Mouse (Mus musculus) retina, postnatal 1 day (tissue): ENCODE data around the gene Igsf10.
A peak's percentile ranks its signal among the peaks of the same experiment; 100 is the strongest.

Source experiments
- DNase-seq: peaks from one replicate; pipeline ENCODE4 v3.0.0-alpha.2; 2012

Gene Igsf10

GRCm38 (mm10) chr3:59290551-59290950 is 53.6 kb downstream of the Igsf10 start:
- DNase-seq: no peak

GRCm38 (mm10) chr3:59278620-59279019 is 65.6 kb downstream of the Igsf10 start:
- DNase-seq: no peak

- no peak for DNase-seq
Measured at GRCm38 (mm10) chr3:59278254-59278533, 66.0 kb downstream of the Igsf10 start.

GRCm38 (mm10) chr3:59277502-59278253 is 66.5 kb downstream of the Igsf10 start:
- peak; percentile 11 for DNase-seq

- no peak for DNase-seq
Measured at GRCm38 (mm10) chr3:59270811-59271210, 73.4 kb downstream of the Igsf10 start.
